Mouse (Mus musculus) myocyte (in vitro differentiated cells): Measurements from ENCODE around the gene Usp6nl. TPM values are rescaled to one million over a fixed set of nuclear protein-coding genes. Genes with fewer than 3 reads are reported as not detected.

ENCODE experiments used
- H3K27me3 ChIP-seq: one replicate; pipeline ENCODE4 v1.6.1; 2011; ENCODE audit not compliant: control insufficient read depth, insufficient read depth, insufficient read length
- H3K36me3 ChIP-seq: one replicate; pipeline ENCODE4 v1.6.1; 2011; ENCODE audit not compliant: control insufficient read depth, insufficient read depth
- H3K4me2 ChIP-seq: one replicate; pipeline ENCODE4 v1.6.1; 2011; ENCODE audit warnings: low read depth, control low read depth
- H3K4me3 ChIP-seq: one replicate; pipeline ENCODE4 v1.5.1; 2011; ENCODE audit warnings: mild to moderate bottlenecking, control low read depth, moderate library complexity
- H3K79me2 ChIP-seq: one replicate; pipeline ENCODE4 v1.6.1; 2011; ENCODE audit not compliant: control insufficient read depth, insufficient read depth
- H3ac ChIP-seq: one replicate; pipeline ENCODE4 v1.6.1; 2011; ENCODE audit not compliant: control insufficient read depth, insufficient read length
- CEBPB ChIP-seq: IDR thresholded peaks from 2 replicates; pipeline ENCODE4 v1.6.1; 2011; ENCODE audit warnings: mild to moderate bottlenecking, moderate library complexity; ENCODE audit not compliant: poor library complexity, insufficient read depth, severe bottlenecking
- E2F4 ChIP-seq: IDR thresholded peaks from one replicate; pipeline ENCODE4 v1.6.1; 2011; ENCODE audit warnings: mild to moderate bottlenecking, control low read depth, moderate library complexity; ENCODE audit not compliant: insufficient read depth
- MAX ChIP-seq: IDR thresholded peaks from one replicate; pipeline ENCODE4 v1.6.1; 2011; ENCODE audit warnings: low read depth, mild to moderate bottlenecking, control low read depth
- MYOD1 ChIP-seq, 3 experiments: IDR thresholded peaks; one replicate each; pipeline ENCODE4 v1.6.1; 2011; ENCODE audit warnings: control low read depth in 2 of 3, low read depth in 2 of 3, mild to moderate bottlenecking in 2 of 3, moderate library complexity in 1 of 3; ENCODE audit not compliant: insufficient read length in 2 of 3, control insufficient read depth in 1 of 3
- MYOG ChIP-seq, 3 experiments: IDR thresholded peaks; one replicate each; pipeline ENCODE4 v1.6.1; 2011; ENCODE audit warnings: control low read depth in 2 of 3, low read depth in 2 of 3, mild to moderate bottlenecking in 2 of 3; ENCODE audit not compliant: insufficient read length in 2 of 3, control insufficient read depth in 1 of 3, insufficient read depth in 1 of 3
- POLR2A ChIP-seq: IDR thresholded peaks from one replicate; pipeline ENCODE4 v1.6.1; 2011; ENCODE audit warnings: low read depth, mild to moderate bottlenecking, control low read depth, moderate library complexity; ENCODE audit not compliant: insufficient read length
- POLR2AphosphoS2 ChIP-seq: IDR thresholded peaks from one replicate; pipeline ENCODE4 v1.6.1; 2011; ENCODE audit warnings: low read depth, control low read depth; ENCODE audit not compliant: insufficient read length
- REST ChIP-seq: IDR thresholded peaks from one replicate; pipeline ENCODE4 v1.6.1; 2011; ENCODE audit warnings: mild to moderate bottlenecking, control low read depth, moderate library complexity; ENCODE audit not compliant: insufficient read depth, insufficient read length
- SRF ChIP-seq: IDR thresholded peaks from one replicate; pipeline ENCODE4 v1.6.1; 2011; ENCODE audit warnings: low read depth; ENCODE audit not compliant: control insufficient read depth, insufficient read length
- TCF12 ChIP-seq: IDR thresholded peaks from one replicate; pipeline ENCODE4 v1.6.1; 2011; ENCODE audit warnings: mild to moderate bottlenecking, control low read depth; ENCODE audit not compliant: poor library complexity, insufficient read depth, severe bottlenecking
- TCF3 ChIP-seq: IDR thresholded peaks from one replicate; pipeline ENCODE4 v1.6.1; 2011; ENCODE audit warnings: low read depth, control low read depth; ENCODE audit not compliant: insufficient read length
- USF1 ChIP-seq: IDR thresholded peaks from one replicate; pipeline ENCODE4 v1.6.1; 2011; ENCODE audit warnings: low read depth, mild to moderate bottlenecking, control low read depth, moderate library complexity
- polyA plus RNA-seq: library from polyadenylated mRNA; unstranded; fragments of >200 nt; fragmentation: generic; extraction: Trizol; gene quantifications from one replicate; pipeline ENCODE4 v1.2.1, GENCODE M21; 2012; ENCODE audit warnings: missing spikeins

Usp6nl gene
- polyA plus RNA-seq, 1 experiment = 7.6 TPM

- Histone ChIP-seq H3K4me2 (peak overlapping the region; percentile 63), H3ac (no peak overlapping the region), H3K4me3 (no peak overlapping the region), H3K27me3 (no peaks in the 10 kb centered on the region), H3K79me2 (peaks cover 60% of the 10 kb centered on the region), H3K36me3 (no peaks in the 10 kb centered on the region)
- TF ChIP-seq POLR2A = no peak
- TF ChIP-seq POLR2AphosphoS2 = no peak
- no peak for TF ChIP-seq MAX
- TF ChIP-seq CEBPB = no peak
- TF ChIP-seq MYOD1 (IDR thresholded peaks at IDR 0.05; ENCODE audit: control insufficient read depth in 1 of 3, insufficient read length in 2 of 3, low read depth in 2 of 3) = peak in 1 of 3 experiments; percentile 16
- TF ChIP-seq REST = no peak
- no peak for TF ChIP-seq E2F4
- TF ChIP-seq TCF3 = no peak
Measured at GRCm38 (mm10) chr2:6378590-6379205, 56.2 kb downstream of the Usp6nl start.

GRCm38 (mm10) chr2:6379731-6380212, 57.3 kb downstream of the Usp6nl start:
- TF ChIP-seq MAX (no peak), MYOD1 (IDR thresholded peaks at IDR 0.05; ENCODE audit: control insufficient read depth in 1 of 3, insufficient read length in 2 of 3, low read depth in 2 of 3) (peak in 2 of 3 experiments; percentile 50 to 59), USF1 (no peak), CEBPB (peak; percentile 93)
- Histone ChIP-seq H3ac (no peak overlapping the region), H3K79me2 (peaks cover 65% of the 10 kb centered on the region), H3K36me3 (no peaks in the 10 kb centered on the region), H3K4me3 (no peak overlapping the region), H3K4me2 (peak overlapping the region; percentile 63), H3K27me3 (no peaks in the 10 kb centered on the region)

GRCm38 (mm10) chr2:6380401-6380800, 57.9 kb downstream of the Usp6nl start:
- H3K79me2 ChIP-seq = peaks cover 58% of the 10 kb centered on the region
- TF ChIP-seq E2F4 (no peak), USF1 (no peak), SRF (no peak), MYOD1 (IDR thresholded peaks at IDR 0.05; ENCODE audit: control insufficient read depth in 1 of 3, insufficient read length in 2 of 3, low read depth in 2 of 3) (no peak), REST (no peak), TCF12 (no peak), TCF3 (no peak), MAX (no peak), CEBPB (no peak), POLR2A (no peak), MYOG (IDR thresholded peaks at IDR 0.05; ENCODE audit: control insufficient read depth in 1 of 3, insufficient read depth in 1 of 3, insufficient read length in 2 of 3, low read depth in 2 of 3) (no peak), POLR2AphosphoS2 (no peak)

GRCm38 (mm10) chr2:6384407-6385146, 62.1 kb downstream of the Usp6nl start:
- no peak for TF ChIP-seq MAX
- TF ChIP-seq MYOG (IDR thresholded peaks at IDR 0.05; ENCODE audit: control insufficient read depth in 1 of 3, insufficient read depth in 1 of 3, insufficient read length in 2 of 3, low read depth in 2 of 3) = no peak
- TF ChIP-seq USF1 = no peak
- no peak for TF ChIP-seq TCF3
- TF ChIP-seq TCF12 = no peak
- no peak for TF ChIP-seq CEBPB
- no peak for TF ChIP-seq E2F4
- no peak for TF ChIP-seq POLR2AphosphoS2
- TF ChIP-seq REST = no peak
- no peak for TF ChIP-seq SRF
- no peak for TF ChIP-seq POLR2A
- no peak for TF ChIP-seq MYOD1 (IDR thresholded peaks at IDR 0.05; ENCODE audit: control insufficient read depth in 1 of 3, insufficient read length in 2 of 3, low read depth in 2 of 3)
- H3K36me3 ChIP-seq = no peaks in the 10 kb centered on the region
- H3ac ChIP-seq = no peak overlapping the region
- peaks cover 45% of the 10 kb centered on the region for H3K79me2 ChIP-seq
- no peak overlapping the region for H3K4me3 ChIP-seq
- no peaks in the 10 kb centered on the region for H3K27me3 ChIP-seq
- no peak overlapping the region for H3K4me2 ChIP-seq

More at GRCm38 (mm10) chr2:6380401-6380800, 57.9 kb downstream of the Usp6nl start:
- Histone ChIP-seq H3K4me3 (no peak overlapping the region), H3ac (no peak overlapping the region), H3K27me3 (no peaks in the 10 kb centered on the region), H3K36me3 (no peaks in the 10 kb centered on the region), H3K4me2 (peak overlapping the region; percentile 63)
